Mouse (Mus musculus): Measurements from ENCODE around the gene Dcn. TPM values are rescaled to one million over a fixed set of nuclear protein-coding genes. Genes with fewer than 3 reads are reported as not detected.

The Dcn gene
- 440 and 536 TPM in 2 replicates for polyA plus RNA-seq (2012; ENCODE audit: insufficient read depth, insufficient read length, missing spikeins)

DNA sequence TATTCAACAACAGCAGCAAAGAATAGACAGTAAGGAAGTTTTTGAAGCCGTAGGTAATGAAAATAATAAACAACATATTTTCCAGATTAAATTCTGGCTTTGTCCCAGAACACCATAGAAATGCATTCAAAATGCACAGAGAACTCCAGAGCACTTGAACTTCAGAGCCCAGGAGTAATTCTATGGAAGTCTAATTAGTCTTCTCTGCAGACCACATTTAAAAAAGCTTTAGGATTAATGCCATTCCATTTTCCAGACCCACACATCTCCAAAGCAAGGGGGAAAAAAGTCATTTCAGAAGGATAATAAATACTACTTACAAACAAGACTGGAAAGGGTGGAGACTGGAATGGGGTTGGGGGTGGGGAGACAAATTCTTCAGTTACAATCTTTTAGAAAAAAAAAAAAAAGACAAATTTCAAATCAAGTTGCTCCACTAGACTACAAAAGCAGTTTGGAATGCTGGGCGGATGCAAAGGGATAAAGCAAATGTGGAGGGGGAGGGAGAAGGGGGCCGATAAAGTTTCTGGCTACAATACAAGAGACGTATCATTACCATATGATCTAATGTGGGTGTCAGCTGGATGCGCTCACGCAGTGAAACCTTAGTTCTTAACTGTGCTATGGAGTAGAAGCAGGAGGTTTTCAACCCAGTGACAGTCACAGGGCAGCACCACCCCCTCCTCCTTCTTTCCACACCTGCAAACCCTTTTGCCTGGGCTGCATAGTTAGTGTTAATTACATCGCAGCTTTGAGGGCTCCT, at the start of gene Dcn:
TSS of gene Dcn (plus strand) at position 606 of the 763 bp plus-strand sequence.
- no peaks in the 10 kb centered on the region for H3K4me1 ChIP-seq (ENCODE audit: control insufficient read depth, insufficient read depth, insufficient read length, low read length)
- peak within 1 kb of the TSS; percentile 39 for H3K4me3 ChIP-seq (ENCODE audit: insufficient read depth, low read depth, low read length)
- no peak within 1 kb of the TSS; the same call in 1 of the 2 replicates for H3K27ac ChIP-seq (replicated peaks; ENCODE audit: low read depth, low read length)

DNA sequence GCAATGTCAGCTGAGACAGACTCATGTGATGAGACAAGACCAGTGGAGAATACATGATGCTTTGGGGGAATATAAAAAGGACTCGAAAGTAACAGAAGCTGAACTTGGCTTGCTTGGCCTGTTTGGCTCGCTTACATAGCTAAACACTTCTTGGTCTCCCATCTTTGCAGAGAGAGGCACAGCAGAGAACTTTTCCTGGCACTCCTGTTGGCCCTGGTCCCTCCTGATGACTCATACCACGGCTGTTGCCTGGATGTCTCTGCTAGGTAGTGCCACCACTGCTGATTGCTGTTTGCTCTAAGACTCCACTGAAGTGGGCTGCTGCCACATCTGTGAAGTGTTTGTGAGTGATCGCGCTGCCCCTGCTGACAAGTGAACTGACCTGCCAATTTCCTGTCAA, 42.7 kb upstream of the Dcn start:
- H3K4me3 ChIP-seq (ENCODE audit: insufficient read depth, low read depth, low read length): no peak overlapping the region
- H3K27ac ChIP-seq (replicated peaks; ENCODE audit: low read depth, low read length): no peak overlapping the region
- H3K4me1 ChIP-seq (ENCODE audit: control insufficient read depth, insufficient read depth, insufficient read length, low read length): no peaks in the 10 kb centered on the region

DNA sequence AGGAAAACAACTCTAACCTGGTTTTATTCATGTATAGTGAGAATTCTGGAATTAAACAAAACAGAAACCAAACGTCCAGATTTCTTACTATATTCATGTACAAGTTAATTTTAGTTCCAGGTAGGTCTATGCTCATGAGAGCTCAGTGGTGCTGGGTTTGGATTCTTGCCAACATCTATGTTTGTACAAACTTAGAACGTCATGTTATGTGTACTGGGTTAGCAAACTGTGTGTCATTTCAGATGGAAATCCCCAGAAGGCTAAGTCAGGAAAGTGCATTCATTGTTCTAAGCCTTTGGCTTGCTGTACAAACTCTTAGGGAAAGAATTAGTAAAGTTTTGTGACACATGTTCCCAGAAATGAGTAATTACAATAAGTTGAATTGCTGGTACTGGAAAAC, 37.1 kb upstream of the Dcn start:
- H3K4me3 ChIP-seq (ENCODE audit: insufficient read depth, low read depth, low read length): no peak overlapping the region
- H3K4me1 ChIP-seq (ENCODE audit: control insufficient read depth, insufficient read depth, insufficient read length, low read length): no peaks in the 10 kb centered on the region
- H3K27ac ChIP-seq (replicated peaks; ENCODE audit: low read depth, low read length): no peak overlapping the region

DNA sequence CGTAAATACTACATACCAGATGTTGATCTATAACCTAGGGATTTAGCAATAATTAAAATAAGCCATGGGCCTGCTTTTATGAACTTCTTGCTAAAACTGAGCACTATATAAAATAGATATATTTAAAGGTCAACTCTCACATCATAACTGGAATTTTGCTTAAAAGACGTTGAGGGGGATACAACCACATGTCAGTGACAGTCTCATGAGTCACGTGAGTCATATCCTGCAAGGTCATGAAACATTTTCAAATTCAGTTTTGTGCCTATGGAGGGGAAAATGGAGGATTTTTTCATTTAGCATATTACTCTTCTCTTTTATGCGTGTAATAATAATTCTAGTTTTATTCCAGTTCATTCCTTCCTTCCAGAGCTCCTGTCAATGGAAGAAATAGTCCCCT, 32.9 kb upstream of the Dcn start:
- no peak overlapping the region for H3K27ac ChIP-seq (replicated peaks; ENCODE audit: low read depth, low read length)
- no peaks in the 10 kb centered on the region for H3K4me1 ChIP-seq (ENCODE audit: control insufficient read depth, insufficient read depth, insufficient read length, low read length)

DNA sequence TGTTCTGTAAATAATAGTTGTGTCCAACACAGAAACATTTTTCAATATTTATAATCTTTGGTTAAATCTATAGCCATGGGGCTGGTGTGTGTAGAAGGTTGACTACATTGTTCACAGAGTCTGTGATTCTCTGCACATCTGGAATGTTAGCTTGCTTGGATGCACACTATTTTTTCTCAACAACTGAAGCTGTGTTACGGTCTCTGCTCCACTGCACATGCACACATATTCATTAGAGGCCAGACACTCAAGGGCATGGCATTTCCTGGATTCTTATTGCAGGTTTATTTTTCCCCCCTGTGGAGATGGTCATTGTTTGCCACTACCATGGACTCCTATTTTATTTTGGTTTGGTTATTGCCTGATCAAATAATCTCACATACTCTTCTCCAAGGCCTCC, 26.5 kb upstream of the Dcn start:
- no peaks in the 10 kb centered on the region for H3K4me1 ChIP-seq (ENCODE audit: control insufficient read depth, insufficient read depth, insufficient read length, low read length)
- no peak overlapping the region for H3K27ac ChIP-seq (replicated peaks; ENCODE audit: low read depth, low read length)
- no peak overlapping the region for H3K4me3 ChIP-seq (ENCODE audit: insufficient read depth, low read depth, low read length)

More for the DNA sequence above, 32.9 kb upstream of the Dcn start:
- H3K4me3 ChIP-seq (ENCODE audit: insufficient read depth, low read depth, low read length): no peak overlapping the region

DNA sequence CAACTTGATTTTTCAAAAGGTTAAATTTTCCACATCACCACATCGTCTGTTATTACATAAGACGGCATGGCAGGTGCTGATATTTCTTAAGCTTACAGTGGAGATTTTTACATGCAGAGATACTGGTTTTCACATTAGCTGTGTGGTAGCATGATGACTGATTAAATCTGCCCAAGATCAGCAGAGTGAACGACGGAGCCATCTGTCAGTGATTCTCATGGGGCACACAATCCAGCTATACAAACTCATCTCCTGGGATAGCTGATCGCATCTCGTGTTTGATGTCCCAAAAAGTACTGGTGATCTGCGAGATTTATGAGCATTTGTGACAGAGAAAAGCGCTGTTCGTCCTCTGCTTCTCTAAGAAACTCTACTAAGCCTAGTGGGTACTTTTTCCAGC, 25.9 kb upstream of the Dcn start:
- no peak overlapping the region for H3K4me3 ChIP-seq (ENCODE audit: insufficient read depth, low read depth, low read length)
- no peaks in the 10 kb centered on the region for H3K4me1 ChIP-seq (ENCODE audit: control insufficient read depth, insufficient read depth, insufficient read length, low read length)
- H3K27ac ChIP-seq (replicated peaks; ENCODE audit: low read depth, low read length): no peak overlapping the region

DNA sequence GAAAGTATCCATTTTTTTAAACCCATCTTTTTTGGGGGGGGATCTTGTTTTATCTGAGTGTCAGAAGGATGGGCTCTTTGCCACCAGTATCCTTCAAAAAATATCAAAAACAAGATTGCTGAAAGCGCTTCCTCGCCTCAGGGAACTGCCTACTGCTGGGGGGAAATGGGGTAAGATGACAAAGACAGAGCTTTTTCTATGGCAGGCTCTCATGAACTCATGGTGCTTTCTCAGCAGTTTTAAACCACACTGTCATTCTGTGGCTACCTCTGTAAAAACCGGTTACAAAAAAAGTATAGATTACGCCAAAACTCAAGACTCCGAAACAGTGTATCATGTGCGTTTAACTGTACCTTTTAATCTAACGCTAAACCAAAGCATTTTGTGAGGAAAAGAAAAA, 22.4 kb upstream of the Dcn start:
- H3K4me3 ChIP-seq (ENCODE audit: insufficient read depth, low read depth, low read length): no peak overlapping the region
- no peaks in the 10 kb centered on the region for H3K4me1 ChIP-seq (ENCODE audit: control insufficient read depth, insufficient read depth, insufficient read length, low read length)
- no peak overlapping the region for H3K27ac ChIP-seq (replicated peaks; ENCODE audit: low read depth, low read length)

DNA sequence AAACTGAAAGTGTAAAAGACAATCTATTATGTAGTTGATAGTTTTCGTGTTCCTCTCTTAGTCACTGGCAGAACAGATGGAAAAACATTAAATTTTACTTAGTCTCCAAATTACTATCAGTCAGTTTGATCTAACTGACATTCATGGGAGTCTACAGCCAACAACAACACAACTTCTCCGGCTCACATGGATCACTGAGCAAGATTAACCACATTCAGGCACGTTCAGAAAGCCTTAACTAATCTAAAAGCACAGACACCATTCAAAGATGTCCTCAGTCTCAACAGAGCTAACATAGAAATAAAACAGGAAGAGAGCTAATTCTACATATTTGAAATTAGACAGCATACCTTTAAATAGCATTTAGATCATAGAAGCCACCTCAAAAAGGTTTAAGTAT, 12.6 kb upstream of the Dcn start:
- Histone ChIP-seq H3K4me1 (ENCODE audit: control insufficient read depth, insufficient read depth, insufficient read length, low read length) (no peaks in the 10 kb centered on the region), H3K4me3 (ENCODE audit: insufficient read depth, low read depth, low read length) (no peak overlapping the region)

DNA sequence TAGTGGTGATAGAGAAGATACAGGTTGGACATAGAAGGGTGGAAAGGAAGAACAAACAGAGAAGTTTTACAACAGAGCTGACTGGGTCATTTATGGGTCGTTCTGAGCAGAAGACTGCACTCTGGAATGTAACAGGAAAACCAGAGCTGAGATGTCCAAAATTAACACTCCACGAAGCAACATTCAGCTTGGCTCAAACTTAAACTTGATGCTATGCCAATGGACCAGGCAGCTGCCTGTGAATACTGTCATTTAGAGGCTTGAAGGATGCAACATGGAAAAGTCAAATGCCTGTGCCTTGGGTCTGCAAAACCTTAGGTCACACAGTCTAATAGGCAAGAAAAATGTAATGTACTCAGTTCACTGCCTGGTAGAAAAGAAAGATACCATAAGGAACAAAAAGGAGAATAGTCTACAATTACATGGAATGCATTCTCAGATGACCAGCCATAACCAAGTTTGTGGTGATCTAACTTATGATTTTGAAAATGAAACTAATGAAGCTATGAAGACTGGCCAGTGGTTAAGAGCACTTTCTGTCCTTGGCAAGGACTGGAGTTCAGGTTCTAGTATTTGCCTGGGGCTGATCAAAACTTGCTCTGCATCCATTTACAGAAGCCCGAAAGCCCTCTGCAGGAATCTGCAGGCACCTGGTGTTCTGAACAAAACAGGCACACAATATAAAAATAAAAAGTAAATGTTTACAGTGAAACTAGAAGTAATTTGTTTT, 9.8 kb upstream of the Dcn start:
- H3K27ac ChIP-seq (replicated peaks; ENCODE audit: low read depth, low read length): 0 out of 2 replicates have a peak overlapping the region, but pooled peaks have one; percentile 13
- H3K4me3 ChIP-seq (ENCODE audit: insufficient read depth, low read depth, low read length): no peak overlapping the region
- no peaks in the 10 kb centered on the region for H3K4me1 ChIP-seq (ENCODE audit: control insufficient read depth, insufficient read depth, insufficient read length, low read length)

More for the DNA sequence above, 12.6 kb upstream of the Dcn start:
- no peak overlapping the region for H3K27ac ChIP-seq (replicated peaks; ENCODE audit: low read depth, low read length)

DNA sequence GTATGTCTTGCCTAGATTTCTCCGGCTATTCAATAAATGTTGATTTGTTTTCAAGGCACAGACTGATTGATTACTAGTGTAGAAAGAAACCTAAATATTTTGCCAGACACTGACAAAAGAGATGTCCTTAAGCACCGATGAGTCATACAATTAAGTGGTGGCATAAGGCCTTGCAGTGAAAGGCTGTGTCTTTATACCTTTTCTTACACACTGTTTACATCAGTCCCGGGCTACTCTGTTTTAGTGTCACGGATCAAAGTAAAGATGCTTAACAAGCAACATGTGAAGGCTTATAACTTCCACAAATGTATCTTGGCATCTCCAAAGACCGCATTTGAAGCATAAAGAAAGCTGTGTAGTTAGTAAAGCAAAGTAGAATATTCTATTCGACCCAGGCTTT, 3.9 kb upstream of the Dcn start:
- Histone ChIP-seq H3K27ac (replicated peaks; ENCODE audit: low read depth, low read length) (no peak overlapping the region), H3K4me3 (ENCODE audit: insufficient read depth, low read depth, low read length) (no peak overlapping the region), H3K4me1 (ENCODE audit: control insufficient read depth, insufficient read depth, insufficient read length, low read length) (no peaks in the 10 kb centered on the region)

DNA sequence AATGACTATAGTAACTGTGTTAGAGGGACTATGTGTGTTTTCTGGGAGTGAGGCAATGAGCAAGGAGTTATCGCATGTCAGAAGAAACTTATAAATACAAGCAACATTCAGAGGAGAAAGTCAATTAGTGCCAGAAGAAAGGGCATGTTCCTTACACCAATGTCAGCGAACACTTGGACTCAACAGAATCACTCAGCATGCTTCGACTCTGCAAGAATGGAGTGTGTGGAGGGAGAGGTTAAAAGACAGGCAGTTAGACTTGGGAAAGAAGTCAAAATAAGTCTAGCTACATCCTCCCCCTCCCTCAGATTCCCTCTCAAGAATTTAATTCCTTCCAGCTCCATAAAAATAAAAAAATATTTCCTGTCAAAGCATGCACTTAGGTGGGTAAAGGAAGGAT, 1.1 kb upstream of the Dcn start:
- Histone ChIP-seq H3K27ac (replicated peaks; ENCODE audit: low read depth, low read length) (peak overlapping the region; percentile 60; the same call in 1 of the 2 replicates), H3K4me3 (ENCODE audit: insufficient read depth, low read depth, low read length) (no peak overlapping the region), H3K4me1 (ENCODE audit: control insufficient read depth, insufficient read depth, insufficient read length, low read length) (no peaks in the 10 kb centered on the region)

DNA sequence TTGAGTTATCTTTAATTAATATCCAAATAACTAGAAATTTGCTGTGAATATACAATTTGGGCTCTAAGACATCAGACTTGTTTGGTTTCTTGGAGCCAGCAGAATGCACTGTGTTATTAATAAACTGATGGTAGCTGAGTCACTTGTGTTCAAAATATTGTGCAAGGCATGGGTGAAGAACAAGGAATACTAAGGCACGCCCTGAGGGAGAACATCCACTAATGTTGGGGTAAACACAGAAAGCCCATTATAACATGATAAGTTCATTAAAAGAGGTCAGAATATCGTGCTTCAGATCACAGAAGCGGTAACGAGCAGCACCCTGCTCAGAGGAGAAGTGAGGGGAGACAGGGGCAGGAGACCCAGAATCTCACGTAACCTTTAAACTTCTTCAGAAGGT, 2.7 kb downstream of the Dcn start:
- peak overlapping the region; percentile 31 for H3K27ac ChIP-seq (replicated peaks; ENCODE audit: low read depth, low read length)

DNA sequence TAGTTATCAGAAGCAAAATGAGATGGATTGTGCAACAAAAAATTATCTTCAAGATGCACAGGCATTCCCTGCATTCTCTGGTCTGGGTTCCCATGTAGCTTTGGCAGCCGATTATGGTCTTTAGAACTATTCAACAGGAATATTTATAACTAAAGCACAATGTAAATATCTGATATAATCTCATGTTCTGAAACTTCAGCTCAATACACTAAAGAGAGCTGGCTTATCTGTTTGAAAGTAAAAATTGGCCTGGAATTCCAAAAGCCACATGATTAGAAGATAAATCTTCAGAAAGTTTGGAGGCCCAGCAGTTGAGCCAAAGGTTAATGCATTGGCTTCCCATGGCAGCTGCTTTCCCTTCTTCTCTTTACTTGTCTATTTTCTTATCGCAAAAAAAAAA, 4.6 kb downstream of the Dcn start:
- Histone ChIP-seq H3K4me3 (ENCODE audit: insufficient read depth, low read depth, low read length) (no peak overlapping the region), H3K4me1 (ENCODE audit: control insufficient read depth, insufficient read depth, insufficient read length, low read length) (no peaks in the 10 kb centered on the region), H3K27ac (replicated peaks; ENCODE audit: low read depth, low read length) (no peak overlapping the region)

More for the DNA sequence above, 2.7 kb downstream of the Dcn start:
- H3K4me1 ChIP-seq (ENCODE audit: control insufficient read depth, insufficient read depth, insufficient read length, low read length): no peaks in the 10 kb centered on the region
- H3K4me3 ChIP-seq (ENCODE audit: insufficient read depth, low read depth, low read length): peak overlapping the region; percentile 15; the same call in 1 of the 2 replicates

DNA sequence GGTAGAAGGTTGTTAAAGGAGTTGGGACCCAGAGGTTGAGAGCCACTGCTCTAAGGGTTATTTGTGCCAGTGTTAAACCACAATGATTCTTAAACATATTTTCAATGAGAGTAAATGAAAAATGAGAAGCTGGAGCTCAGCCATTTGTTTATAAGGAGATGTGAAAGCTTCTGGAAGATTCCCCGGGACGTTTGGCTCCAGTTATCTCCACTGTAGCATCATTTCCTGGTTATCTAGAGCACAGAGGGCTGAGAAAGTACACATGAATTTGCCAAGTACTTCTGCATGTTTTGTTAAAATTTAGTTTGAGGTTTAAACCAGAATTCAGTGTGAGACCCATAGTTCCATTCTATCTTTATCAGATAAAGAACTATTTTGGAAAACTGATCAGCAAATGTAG, 5.7 kb downstream of the Dcn start:
- no peak overlapping the region for H3K27ac ChIP-seq (replicated peaks; ENCODE audit: low read depth, low read length)
- H3K4me1 ChIP-seq (ENCODE audit: control insufficient read depth, insufficient read depth, insufficient read length, low read length): no peaks in the 10 kb centered on the region

DNA sequence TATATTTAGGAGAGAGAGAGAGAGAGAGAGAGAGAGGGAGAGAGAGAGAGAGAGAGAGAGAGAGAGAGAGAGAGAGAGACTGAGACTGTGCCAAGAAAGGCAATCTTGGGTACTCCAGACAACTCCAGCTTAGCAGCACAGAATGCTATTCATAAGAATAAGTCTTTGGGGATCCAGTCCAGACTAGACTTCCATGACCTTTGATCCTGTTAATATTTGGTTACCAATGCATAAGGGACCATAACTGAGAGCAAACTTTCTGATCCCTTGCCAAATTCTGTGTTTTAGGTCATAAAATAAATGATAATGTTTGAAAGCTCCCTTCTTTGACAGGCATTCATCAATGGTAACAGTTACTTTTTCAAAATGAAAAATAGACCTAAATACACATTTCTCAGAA, 6.7 kb downstream of the Dcn start:
- Histone ChIP-seq H3K4me3 (ENCODE audit: insufficient read depth, low read depth, low read length) (no peak overlapping the region), H3K4me1 (ENCODE audit: control insufficient read depth, insufficient read depth, insufficient read length, low read length) (no peaks in the 10 kb centered on the region), H3K27ac (replicated peaks; ENCODE audit: low read depth, low read length) (no peak overlapping the region)

More for the DNA sequence above, 5.7 kb downstream of the Dcn start:
- H3K4me3 ChIP-seq (ENCODE audit: insufficient read depth, low read depth, low read length): no peak overlapping the region

Measured in brown adipose tissue, adult 24 weeks (tissue).